Mouse (Mus musculus): ENCODE data around the gene Pacrg. TPM values are rescaled to one million over a fixed set of nuclear protein-coding genes. Genes with fewer than 3 reads are reported as not detected.
A peak's percentile ranks its signal among the peaks of the same experiment; 100 is the strongest.

Gene Pacrg
- polyA plus RNA-seq, 1 experiment: 21.0 TPM

GRCm38 (mm10) chr17:10549825-10550224 is 290.3 kb downstream of the Pacrg start:
- Histone ChIP-seq H3K4me3 (ENCODE audit: insufficient read depth, low read length) (no peak overlapping the region), H3K4me1 (ENCODE audit: control insufficient read depth, insufficient read depth, low read length) (no peaks in the 10 kb centered on the region), H3K27ac (ENCODE audit: insufficient read depth, low read length) (no peak overlapping the region)
- TF ChIP-seq POLR2A (IDR thresholded peaks at IDR 0.05; ENCODE audit: extremely low read depth, insufficient read depth, low read length): no peak

- TF ChIP-seq POLR2A (IDR thresholded peaks at IDR 0.05; ENCODE audit: extremely low read depth, insufficient read depth, low read length) (no peak), CTCF (IDR thresholded peaks at IDR 0.05; ENCODE audit: extremely low read depth, insufficient read depth, low read length) (no peak)
- Histone ChIP-seq H3K4me1 (ENCODE audit: control insufficient read depth, insufficient read depth, low read length) (no peaks in the 10 kb centered on the region), H3K4me3 (ENCODE audit: insufficient read depth, low read length) (no peak overlapping the region), H3K27ac (ENCODE audit: insufficient read depth, low read length) (no peak overlapping the region)
These were observed 291.1 kb downstream of the Pacrg start for GRCm38 (mm10) chr17:10548969-10549368.

GRCm38 (mm10) chr17:10540772-10541171 is 299.3 kb downstream of the Pacrg start:
- TF ChIP-seq CTCF (IDR thresholded peaks at IDR 0.05; ENCODE audit: extremely low read depth, insufficient read depth, low read length): no peak
- no peak for TF ChIP-seq POLR2A (IDR thresholded peaks at IDR 0.05; ENCODE audit: extremely low read depth, insufficient read depth, low read length)
- Histone ChIP-seq H3K4me1 (ENCODE audit: control insufficient read depth, insufficient read depth, low read length) (no peaks in the 10 kb centered on the region), H3K4me3 (ENCODE audit: insufficient read depth, low read length) (no peak overlapping the region), H3K27ac (ENCODE audit: insufficient read depth, low read length) (no peak overlapping the region)

- Histone ChIP-seq H3K4me3 (ENCODE audit: insufficient read depth, low read length) (no peak overlapping the region), H3K27ac (ENCODE audit: insufficient read depth, low read length) (no peak overlapping the region; the same call in 1 of the 2 replicates), H3K4me1 (ENCODE audit: control insufficient read depth, insufficient read depth, low read length) (no peaks in the 10 kb centered on the region)
- TF ChIP-seq CTCF (IDR thresholded peaks at IDR 0.05; ENCODE audit: extremely low read depth, insufficient read depth, low read length) (no peak), POLR2A (IDR thresholded peaks at IDR 0.05; ENCODE audit: extremely low read depth, insufficient read depth, low read length) (no peak)
These were observed 305.9 kb downstream of the Pacrg start for GRCm38 (mm10) chr17:10534206-10534605.

GRCm38 (mm10) chr17:10533461-10533860 is 306.6 kb downstream of the Pacrg start:
- no peak for TF ChIP-seq CTCF (IDR thresholded peaks at IDR 0.05; ENCODE audit: extremely low read depth, insufficient read depth, low read length)
- TF ChIP-seq POLR2A (IDR thresholded peaks at IDR 0.05; ENCODE audit: extremely low read depth, insufficient read depth, low read length): no peak

GRCm38 (mm10) chr17:10531024-10531423 is 309.1 kb downstream of the Pacrg start:
- peak; percentile 29 for TF ChIP-seq CTCF (IDR thresholded peaks at IDR 0.05; ENCODE audit: extremely low read depth, insufficient read depth, low read length)
- no peak for TF ChIP-seq POLR2A (IDR thresholded peaks at IDR 0.05; ENCODE audit: extremely low read depth, insufficient read depth, low read length)
- Histone ChIP-seq H3K27ac (ENCODE audit: insufficient read depth, low read length) (no peak overlapping the region), H3K4me3 (ENCODE audit: insufficient read depth, low read length) (no peak overlapping the region), H3K4me1 (ENCODE audit: control insufficient read depth, insufficient read depth, low read length) (no peaks in the 10 kb centered on the region)

More at GRCm38 (mm10) chr17:10533461-10533860, 306.6 kb downstream of the Pacrg start:
- no peaks in the 10 kb centered on the region for H3K4me1 ChIP-seq (ENCODE audit: control insufficient read depth, insufficient read depth, low read length)
- H3K27ac ChIP-seq (ENCODE audit: insufficient read depth, low read length): no peak overlapping the region
- H3K4me3 ChIP-seq (ENCODE audit: insufficient read depth, low read length): no peak overlapping the region

- no peaks in the 10 kb centered on the region for H3K4me1 ChIP-seq (ENCODE audit: control insufficient read depth, insufficient read depth, low read length)
- H3K27ac ChIP-seq (ENCODE audit: insufficient read depth, low read length): peak overlapping the region; percentile 15
- TF ChIP-seq POLR2A (IDR thresholded peaks at IDR 0.05; ENCODE audit: extremely low read depth, insufficient read depth, low read length) (no peak), CTCF (IDR thresholded peaks at IDR 0.05; ENCODE audit: extremely low read depth, insufficient read depth, low read length) (no peak)
- no peak overlapping the region for H3K4me3 ChIP-seq (ENCODE audit: insufficient read depth, low read length)
These were observed 310.7 kb downstream of the Pacrg start for GRCm38 (mm10) chr17:10529329-10529955.

GRCm38 (mm10) chr17:10521282-10521681 is 318.8 kb downstream of the Pacrg start:
- H3K27ac ChIP-seq (ENCODE audit: insufficient read depth, low read length): no peak overlapping the region

GRCm38 (mm10) chr17:10519506-10520155 is 320.5 kb downstream of the Pacrg start:
- Histone ChIP-seq H3K4me1 (ENCODE audit: control insufficient read depth, insufficient read depth, low read length) (no peaks in the 10 kb centered on the region; the same call in 1 of the 2 replicates), H3K27ac (ENCODE audit: insufficient read depth, low read length) (peak overlapping the region; percentile 55; the same call in 1 of the 2 replicates), H3K4me3 (ENCODE audit: insufficient read depth, low read length) (no peak overlapping the region; the same call in 1 of the 2 replicates)
- TF ChIP-seq POLR2A (IDR thresholded peaks at IDR 0.05; ENCODE audit: extremely low read depth, insufficient read depth, low read length) (no peak), CTCF (IDR thresholded peaks at IDR 0.05; ENCODE audit: extremely low read depth, insufficient read depth, low read length) (no peak)

More at GRCm38 (mm10) chr17:10521282-10521681, 318.8 kb downstream of the Pacrg start:
- no peak for TF ChIP-seq POLR2A (IDR thresholded peaks at IDR 0.05; ENCODE audit: extremely low read depth, insufficient read depth, low read length)
- TF ChIP-seq CTCF (IDR thresholded peaks at IDR 0.05; ENCODE audit: extremely low read depth, insufficient read depth, low read length): no peak
- Histone ChIP-seq H3K4me3 (ENCODE audit: insufficient read depth, low read length) (no peak overlapping the region), H3K4me1 (ENCODE audit: control insufficient read depth, insufficient read depth, low read length) (no peaks in the 10 kb centered on the region; the same call in 1 of the 2 replicates)

GRCm38 (mm10) chr17:10514812-10515211 is 325.3 kb downstream of the Pacrg start:
- TF ChIP-seq POLR2A (IDR thresholded peaks at IDR 0.05; ENCODE audit: extremely low read depth, insufficient read depth, low read length) (no peak), CTCF (IDR thresholded peaks at IDR 0.05; ENCODE audit: extremely low read depth, insufficient read depth, low read length) (no peak)
- no peaks in the 10 kb centered on the region; the same call in 1 of the 2 replicates for H3K4me1 ChIP-seq (ENCODE audit: control insufficient read depth, insufficient read depth, low read length)
- no peak overlapping the region for H3K4me3 ChIP-seq (ENCODE audit: insufficient read depth, low read length)
- H3K27ac ChIP-seq (ENCODE audit: insufficient read depth, low read length): no peak overlapping the region
